Mouse (Mus musculus) kidney, postnatal 25 days (tissue): ENCODE measurements around the gene Dctn3.
"Not testable (repeated sequence)": the region's sequence is repeated elsewhere in the genome, so short reads cannot be mapped to it uniquely, and the experiment has no call there.

Experiments
- DNase-seq, 2 experiments: peaks; one replicate each; pipeline ENCODE4 v3.0.0; 2021; ENCODE audit warnings: mixed read lengths in 2 of 2

The Dctn3 gene

GRCm38 (mm10) chr4:41722918-41723351 is at the start of gene Dctn3:
Gene Dctn3 (minus strand): TSS chr4:41723170.
- peak; percentile 93 to 96 for DNase-seq

DNA sequence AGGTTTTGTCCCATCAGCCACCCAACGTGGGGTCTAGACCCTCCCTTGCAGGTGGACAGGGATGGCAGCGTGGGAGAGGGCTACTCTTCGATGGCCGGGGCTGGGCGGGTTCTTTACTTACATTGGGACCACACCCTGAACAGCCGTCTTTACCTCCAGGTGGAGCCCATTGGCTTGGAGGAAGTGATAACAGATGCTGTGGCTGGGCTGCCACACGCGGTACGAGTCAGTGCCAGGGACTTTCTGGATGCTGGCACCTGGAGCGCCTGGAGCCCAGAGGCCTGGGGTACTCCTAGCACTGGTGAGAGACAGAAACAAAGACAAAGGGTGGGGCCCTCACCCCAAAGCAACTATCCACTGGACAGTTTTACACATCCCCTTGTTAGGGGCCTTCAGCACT is 44.3 kb upstream of the Dctn3 start:
- not testable (repeated sequence) for DNase-seq

- DNase-seq = not testable (repeated sequence)
These were observed 40.2 kb upstream of the Dctn3 start for GRCm38 (mm10) chr4:41763176-41763575.

DNA sequence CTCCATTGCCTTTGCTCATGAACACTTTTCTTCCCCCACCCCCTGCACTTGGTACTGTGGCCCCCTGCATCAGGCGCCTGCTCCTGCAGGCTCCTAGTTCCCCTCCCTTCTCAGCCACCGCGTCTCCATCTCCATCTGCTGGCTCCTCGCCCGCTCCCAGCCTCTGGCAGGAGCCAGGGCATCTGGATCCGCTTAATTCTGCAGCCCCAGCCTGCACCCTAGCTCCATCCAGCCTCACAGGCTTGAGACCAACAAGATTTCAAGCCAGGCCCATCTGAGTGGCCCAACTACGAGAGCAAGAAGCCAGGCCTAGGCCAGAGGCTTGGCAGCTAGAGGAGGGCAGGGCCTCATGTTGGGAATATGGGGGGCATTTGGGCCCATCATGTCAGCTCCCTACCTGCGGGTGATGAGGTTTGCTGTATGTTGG is 39.7 kb upstream of the Dctn3 start:
- peak; percentile 48 to 60 for DNase-seq

GRCm38 (mm10) chr4:41762099-41762687 is 39.2 kb upstream of the Dctn3 start:
- peak; percentile 22 to 44 for DNase-seq

GRCm38 (mm10) chr4:41761680-41762079 is 38.7 kb upstream of the Dctn3 start:
- no peak for DNase-seq

GRCm38 (mm10) chr4:41760911-41761310 is 37.9 kb upstream of the Dctn3 start:
- DNase-seq = no peak

GRCm38 (mm10) chr4:41760288-41760721 is 37.3 kb upstream of the Dctn3 start:
- DNase-seq = peak; percentile 96 to 99

- peak; percentile 23 to 49 for DNase-seq
These were observed 36.8 kb upstream of the Dctn3 start for GRCm38 (mm10) chr4:41759656-41760287.

- DNase-seq = peak; percentile 87 to 94
These were observed 36.2 kb upstream of the Dctn3 start for GRCm38 (mm10) chr4:41759206-41759605.

DNA sequence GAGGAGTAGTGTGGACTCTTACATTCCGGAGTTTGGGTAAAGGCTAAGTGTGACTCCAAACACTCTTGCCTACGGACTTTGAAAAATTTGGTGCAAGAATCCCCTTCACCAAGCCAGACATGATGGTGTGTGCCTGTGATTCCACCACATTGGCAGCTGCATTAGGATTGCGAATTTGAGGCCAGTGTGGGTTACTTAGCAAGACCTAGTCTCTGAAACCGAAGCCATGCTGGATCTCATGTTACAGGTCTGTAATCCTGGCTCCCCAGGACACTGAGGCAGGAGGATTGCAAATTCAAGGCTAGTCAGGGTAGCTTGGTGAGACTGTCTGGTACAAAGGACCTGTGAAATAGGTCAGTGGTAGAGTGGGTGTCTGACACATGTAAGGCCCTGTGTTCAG is 35.7 kb upstream of the Dctn3 start:
- no peak for DNase-seq

DNA sequence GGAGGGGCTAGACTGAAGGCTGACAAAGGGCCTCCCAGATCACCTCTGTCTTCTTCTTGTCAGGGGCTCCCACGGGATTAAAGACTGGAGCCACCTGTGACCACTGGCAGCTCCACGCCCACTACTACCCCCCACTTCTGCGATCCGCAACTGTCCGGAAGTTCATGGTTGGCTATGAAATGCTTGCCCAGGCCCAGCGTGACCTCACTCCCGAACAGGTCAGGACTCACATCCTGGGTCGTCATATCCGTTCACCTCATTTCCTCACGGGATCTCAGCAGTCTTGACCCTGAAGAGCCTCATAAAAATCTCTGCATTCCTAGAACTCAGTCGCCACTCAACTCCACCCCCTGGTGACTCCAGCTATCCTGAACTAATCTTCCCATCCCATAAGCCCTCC is 35.1 kb upstream of the Dctn3 start:
- peak; percentile 61 to 77 for DNase-seq

- DNase-seq = peak; percentile 66 to 80
These were observed 34.4 kb upstream of the Dctn3 start for GRCm38 (mm10) chr4:41757321-41757720.

- DNase-seq = no peak
These were observed 33.5 kb upstream of the Dctn3 start for GRCm38 (mm10) chr4:41756440-41756839.

DNA sequence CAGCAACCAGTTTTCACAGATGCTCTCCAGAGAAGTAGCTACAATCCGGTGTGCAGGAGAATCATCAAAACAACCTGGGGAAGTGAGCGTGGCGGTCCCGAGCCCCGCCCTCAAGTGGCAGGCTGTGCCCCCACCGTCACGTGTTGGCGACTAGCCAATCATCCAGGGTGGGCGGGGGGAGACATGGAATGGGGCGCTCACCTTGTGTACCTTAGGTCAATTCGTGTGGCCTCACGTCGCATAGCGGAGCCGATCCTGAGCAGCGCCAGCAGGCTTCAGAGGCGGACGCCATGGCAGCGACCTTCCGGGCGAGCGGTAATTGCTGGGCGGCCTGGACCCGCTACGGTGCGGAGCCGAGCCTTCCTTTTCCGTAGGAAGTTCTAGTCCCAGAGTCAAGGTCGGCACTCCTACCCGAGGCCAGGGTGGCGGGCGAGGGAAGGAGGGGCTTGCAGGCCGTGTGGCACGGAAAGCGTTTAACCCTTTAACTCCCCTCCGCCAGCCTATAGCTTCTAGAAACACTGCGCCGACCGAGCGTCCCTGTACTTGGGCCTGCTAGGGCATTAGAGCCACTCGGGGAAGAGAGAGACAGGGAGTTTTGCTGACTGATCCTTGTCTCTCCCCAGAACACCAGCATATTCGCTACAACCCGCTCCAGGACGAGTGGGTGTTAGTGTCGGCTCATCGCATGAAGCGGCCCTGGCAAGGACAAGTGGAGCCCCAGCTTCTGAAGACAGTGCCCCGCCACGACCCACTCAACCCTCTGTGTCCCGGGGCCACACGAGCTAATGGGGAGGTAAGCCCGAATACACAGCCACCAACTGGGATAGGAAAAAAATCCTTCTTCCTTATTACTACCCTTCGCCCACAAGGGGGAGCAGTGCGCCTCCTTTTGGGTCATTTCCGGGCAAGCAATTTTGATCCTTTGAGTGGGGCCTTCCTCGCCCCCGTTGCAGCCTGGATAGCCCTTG is 32.7 kb upstream of the Dctn3 start, which contains the start of gene Sigmar1:
Sigmar1 (minus strand) TSS at position 820 of the 968 bp plus-strand sequence.
- DNase-seq = peak; percentile 91 to 94

GRCm38 (mm10) chr4:41754797-41755337 is 31.9 kb upstream of the Dctn3 start, which contains the start of gene Galt:
Gene Galt (plus strand): TSS chr4:41755228.
- DNase-seq = peak in 1 of 2 experiments; percentile 78

- no peak for DNase-seq
These were observed 22.1 kb upstream of the Dctn3 start for GRCm38 (mm10) chr4:41745021-41745420.

GRCm38 (mm10) chr4:41744131-41744530 is 21.2 kb upstream of the Dctn3 start:
- no peak for DNase-seq

GRCm38 (mm10) chr4:41741158-41741560 is 18.2 kb upstream of the Dctn3 start:
- DNase-seq = peak; percentile 94 to 97

DNA sequence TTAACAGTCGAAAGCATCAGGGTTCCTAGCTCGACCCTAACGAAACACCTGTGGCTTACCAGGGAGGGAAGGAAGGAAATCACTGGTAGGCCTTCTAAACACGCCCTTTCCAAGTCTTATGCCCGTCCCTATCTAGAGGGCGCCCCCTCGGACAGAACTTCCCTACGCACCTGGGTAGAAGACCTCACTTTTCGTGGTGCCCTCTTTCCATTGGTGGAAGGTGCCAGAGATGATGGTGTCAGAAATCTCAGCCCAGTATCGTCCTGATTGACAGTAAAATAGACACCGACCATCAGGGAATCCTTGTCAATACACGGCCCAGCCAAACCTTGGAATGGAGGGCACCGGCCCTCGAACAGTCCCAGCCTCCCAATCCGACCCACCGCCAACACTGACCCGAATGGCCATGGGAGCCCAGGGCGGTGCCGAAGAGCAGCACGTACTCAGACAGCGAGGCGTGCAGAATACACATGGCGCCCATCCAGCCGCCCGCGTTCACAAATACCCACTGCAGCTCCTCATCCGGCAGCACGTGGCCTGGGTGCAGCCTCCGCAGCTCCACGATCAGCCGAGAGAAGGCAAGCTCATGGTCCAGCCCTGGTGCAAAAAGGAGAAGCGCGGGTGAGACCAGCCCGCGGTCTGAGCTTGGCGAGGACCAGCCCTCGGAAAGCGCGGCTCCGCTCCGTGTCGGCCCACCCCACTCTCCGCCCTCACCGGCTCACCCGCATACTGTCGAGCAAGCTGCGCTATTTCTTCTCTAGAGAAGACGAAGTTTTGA is 17.6 kb upstream of the Dctn3 start:
- peak; percentile 66 to 83 for DNase-seq

DNA sequence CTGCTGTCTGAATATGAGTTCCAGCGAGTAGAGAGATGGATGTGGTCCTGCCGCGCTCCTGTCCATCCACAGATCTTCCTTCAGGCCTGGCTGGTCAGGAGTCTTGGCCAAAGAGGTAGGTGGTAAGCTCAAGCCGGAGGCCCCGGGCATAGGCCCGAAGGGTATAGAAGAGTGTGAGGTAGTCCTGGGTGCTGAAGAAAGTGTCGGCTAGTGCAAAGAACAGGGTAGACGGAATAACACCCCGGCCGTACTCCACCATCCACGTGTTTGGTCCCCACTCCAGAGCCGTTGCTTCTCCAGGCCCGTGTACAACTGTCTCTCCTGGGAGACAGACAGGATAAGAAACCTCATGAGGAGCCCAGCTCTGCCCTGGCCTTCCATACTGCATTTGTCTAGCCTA is 16.3 kb upstream of the Dctn3 start:
- no peak for DNase-seq

DNA sequence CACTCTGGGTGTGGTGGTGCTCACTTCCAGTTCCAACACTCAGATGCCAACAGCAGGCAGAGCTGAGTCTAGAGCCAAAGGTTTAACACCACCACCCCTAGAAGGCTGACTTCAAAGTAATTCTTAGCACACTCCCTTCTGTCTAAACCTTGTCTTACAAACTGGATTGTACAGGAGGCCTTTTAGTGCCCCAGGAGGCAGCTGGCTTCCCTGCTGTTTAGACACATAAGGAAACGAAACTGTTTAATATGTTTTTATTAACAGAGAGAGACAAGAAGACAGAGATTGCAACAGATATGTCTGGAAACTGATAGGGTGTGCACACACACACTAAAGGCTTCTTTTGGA is 15.3 kb upstream of the Dctn3 start:
- DNase-seq = no peak
